Mouse (Mus musculus) kidney, adult 2 months (tissue): ENCODE data around the gene Slc16a6. TPM values are rescaled to one million over a fixed set of nuclear protein-coding genes. Genes with fewer than 3 reads are reported as not detected.
A peak's percentile ranks its signal among the peaks of the same experiment; 100 is the strongest.

Experiments
- DNase-seq: peaks from one replicate; pipeline ENCODE4 v3.0.0; 2021
- H3K27ac ChIP-seq: fragments of 200-500 bp; 2 replicates; pipeline ENCODE4 v1.5.1; 2012; ENCODE audit warnings: low read depth, low read length, control low read depth, inconsistent platforms; ENCODE audit not compliant: insufficient read depth
- H3K27me3 ChIP-seq: fragments of 200-500 bp; replicated peaks from 2 replicates; pipeline ENCODE4 v1.6.1; 2012; ENCODE audit warnings: mild to moderate bottlenecking, moderate library complexity, low read length, inconsistent platforms; ENCODE audit not compliant: control insufficient read depth, insufficient read depth
- H3K36me3 ChIP-seq: fragments of 200-500 bp; 2 replicates; pipeline ENCODE4 v1.6.1; 2012; ENCODE audit warnings: mild to moderate bottlenecking, moderate library complexity, low read length, inconsistent platforms; ENCODE audit not compliant: control insufficient read depth, insufficient read depth
- H3K4me1 ChIP-seq: fragments of 200-500 bp; 2 replicates; pipeline ENCODE4 v1.6.1; 2011; ENCODE audit warnings: low read length; ENCODE audit not compliant: control insufficient read depth, insufficient read depth
- H3K4me3 ChIP-seq: fragments of 200-500 bp; 2 replicates; pipeline ENCODE4 v1.5.1; 2011; ENCODE audit warnings: mild to moderate bottlenecking, low read depth, low read length, control low read depth; ENCODE audit not compliant: insufficient read depth
- CTCF ChIP-seq: fragments of 200-500 bp; conservative IDR thresholded peaks from 2 replicates; pipeline ENCODE4 v1.5.1; 2011; ENCODE audit warnings: low read depth, mild to moderate bottlenecking, control low read depth, low read length, moderate library complexity, mixed read lengths; ENCODE audit not compliant: insufficient read depth, insufficient read length
- POLR2A ChIP-seq: fragments of 200-500 bp; IDR thresholded peaks from one replicate; pipeline ENCODE4 v1.6.1; 2011; ENCODE audit warnings: low read depth, low read length, control low read depth
- WGBS: fragments of 180-500 bp; shearing (Covaris S2); methylation state at CpG from one replicate; pipeline ENCODE4 v1.1.7; 2018; 5-methylcytosine and 5-hydroxymethylcytosine counted together
- polyA plus RNA-seq: library from polyadenylated mRNA; depleted of rRNA; stranded (reverse); fragments of >200 nt; gene quantifications from 2 replicates; pipeline ENCODE4 v1.2.3, GENCODE M21; 2012; rRNA removed

The Slc16a6 gene
- polyA plus RNA-seq: 1.2 and 2.8 TPM in 2 replicates

DNA sequence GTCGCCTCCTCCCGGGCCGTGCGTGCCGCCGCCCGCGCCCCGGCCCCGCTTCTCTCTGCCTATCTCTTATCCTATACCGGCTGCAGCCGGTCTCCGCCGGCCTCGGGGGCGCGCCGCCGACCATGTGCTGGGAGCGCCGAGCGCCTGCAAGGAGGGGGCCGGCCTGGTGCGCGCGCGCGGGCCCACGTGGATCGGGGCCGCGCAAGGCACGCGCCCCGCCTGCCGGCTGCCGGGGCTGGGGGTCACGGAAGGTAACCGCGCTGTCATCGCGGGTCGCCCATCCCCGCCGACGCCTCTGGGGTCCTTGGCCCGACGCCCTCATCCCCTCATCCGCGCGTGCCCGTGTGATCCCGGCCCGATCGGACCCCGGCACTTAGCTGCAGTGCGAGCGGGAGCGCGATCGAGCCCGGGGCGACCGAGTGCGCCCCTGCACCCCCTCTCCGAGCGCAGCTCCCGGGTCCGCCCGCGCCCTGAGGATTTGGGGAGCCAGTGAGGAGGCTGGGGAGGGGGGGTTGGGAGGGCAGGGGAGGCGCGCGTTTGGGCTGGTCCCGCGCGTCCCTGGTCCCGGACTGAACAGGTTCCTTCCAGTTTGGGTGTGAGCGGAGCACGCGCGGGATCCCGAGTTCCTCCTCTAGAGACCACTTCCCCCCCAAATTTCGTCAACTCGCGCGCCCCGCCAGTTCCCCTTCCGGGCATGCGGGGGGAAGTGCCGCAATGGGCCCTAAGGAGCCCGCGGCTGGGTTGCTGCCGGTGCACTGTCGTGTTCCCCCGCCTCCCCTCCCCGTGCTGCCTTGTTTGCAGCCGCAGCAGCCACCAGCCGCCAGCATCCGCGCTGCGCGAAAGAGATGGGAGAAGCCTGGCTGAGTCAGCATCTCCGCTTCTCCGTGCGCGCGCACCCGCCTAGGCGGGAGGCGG is at the start of gene Slc16a6, which contains the start of gene Arsg:
Gene Slc16a6, minus strand, starts transcription at position 428 of the 915 bp plus-strand sequence.
Gene Arsg, plus strand, starts transcription at position 204 of the 915 bp plus-strand sequence.
- Histone ChIP-seq H3K27me3 (no peaks in the 10 kb centered on the region), H3K36me3 (no peaks in the 10 kb centered on the region), H3K27ac (no peak within 1 kb of the TSS), H3K4me1 (peaks cover 8% of the 10 kb centered on the region; the same call in 1 of the 2 replicates), H3K4me3 (peak within 1 kb of the TSS; percentile 79)
- peak; percentile 80 for DNase-seq
- TF ChIP-seq POLR2A (no peak), CTCF (no peak)
- 1% methylated on average over 110 of the region's 111 CpGs for WGBS

DNA sequence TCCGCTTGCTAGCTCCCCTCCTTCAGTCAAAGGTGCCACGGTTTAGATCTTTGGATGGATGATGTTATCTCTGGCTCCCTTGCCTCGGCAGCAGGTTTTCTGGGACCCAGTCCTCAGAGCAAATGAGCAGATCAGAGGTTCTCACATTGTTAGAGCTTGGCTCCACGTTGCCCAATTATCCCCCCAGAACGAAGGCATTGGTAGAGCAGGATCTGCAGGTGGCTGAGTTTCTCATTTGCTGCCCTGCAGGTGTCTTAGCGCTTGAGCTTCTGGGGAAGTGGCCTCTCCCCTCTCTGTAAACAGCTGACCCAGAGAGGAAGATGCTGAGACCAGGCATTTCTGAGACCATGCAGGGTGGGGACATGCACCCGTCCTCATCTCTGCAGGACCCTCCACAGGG is 47.6 kb upstream of the Slc16a6 start:
- no peak for DNase-seq
- 69% methylated on average over 7 of the region's 7 CpGs for whole genome bisulfite sequencing
- Histone ChIP-seq H3K27ac (no peak overlapping the region), H3K4me1 (no peaks in the 10 kb centered on the region), H3K27me3 (no peaks in the 10 kb centered on the region), H3K36me3 (no peaks in the 10 kb centered on the region), H3K4me3 (no peak overlapping the region)
- TF ChIP-seq POLR2A (no peak), CTCF (no peak)

DNA sequence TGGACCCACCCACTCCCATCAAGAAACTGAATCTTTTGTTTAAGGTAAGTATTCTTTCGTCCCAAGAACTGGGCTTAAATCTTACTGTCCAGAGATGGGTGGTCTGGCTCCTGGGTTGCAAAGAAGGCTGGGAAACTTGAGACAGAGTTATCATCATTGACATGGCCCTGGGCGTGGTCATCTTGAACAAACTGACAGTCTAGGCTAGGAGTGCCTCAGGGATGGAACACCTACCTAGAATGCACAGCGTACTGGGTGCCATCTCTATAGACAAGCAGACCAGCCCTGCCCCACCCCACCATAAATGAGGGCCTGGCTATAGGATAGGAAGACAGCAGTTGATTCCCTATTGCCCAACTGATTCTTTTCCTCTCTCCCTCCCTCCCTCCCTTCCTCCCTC is 44.4 kb upstream of the Slc16a6 start:
- TF ChIP-seq CTCF (no peak), POLR2A (no peak)
- 96% methylated on average over 3 of the region's 3 CpGs for WGBS
- no peak for DNase-seq

DNA sequence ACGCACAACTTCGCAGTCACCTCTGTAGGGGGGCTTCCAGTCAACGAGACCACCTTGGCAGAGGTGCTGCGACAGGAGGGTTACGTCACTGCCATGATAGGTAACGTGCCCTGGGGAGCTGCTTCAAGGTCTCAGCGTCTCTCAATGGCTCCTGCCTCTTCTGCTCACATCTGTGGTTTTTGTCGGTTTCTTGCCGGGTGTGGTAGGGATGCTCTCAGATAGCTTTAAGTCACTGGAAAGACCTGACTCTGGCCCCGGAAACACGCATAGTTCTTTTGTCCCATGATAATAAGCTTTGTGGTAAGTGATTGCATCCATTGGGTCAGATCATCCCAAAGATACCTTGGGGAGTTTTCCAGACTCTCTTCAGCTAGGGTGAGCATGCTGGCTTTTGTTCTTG is 43.9 kb upstream of the Slc16a6 start:
- Histone ChIP-seq H3K4me1 (no peaks in the 10 kb centered on the region), H3K36me3 (no peaks in the 10 kb centered on the region), H3K27ac (no peak overlapping the region), H3K27me3 (no peaks in the 10 kb centered on the region), H3K4me3 (no peak overlapping the region)
- WGBS: 93% methylated on average over 11 of the region's 11 CpGs
- TF ChIP-seq CTCF: no peak
- TF ChIP-seq POLR2A: no peak
- DNase-seq: no peak

More for the DNA sequence above, 44.4 kb upstream of the Slc16a6 start:
- Histone ChIP-seq H3K4me1 (no peaks in the 10 kb centered on the region), H3K27ac (no peak overlapping the region), H3K27me3 (no peaks in the 10 kb centered on the region), H3K4me3 (no peak overlapping the region), H3K36me3 (no peaks in the 10 kb centered on the region)

DNA sequence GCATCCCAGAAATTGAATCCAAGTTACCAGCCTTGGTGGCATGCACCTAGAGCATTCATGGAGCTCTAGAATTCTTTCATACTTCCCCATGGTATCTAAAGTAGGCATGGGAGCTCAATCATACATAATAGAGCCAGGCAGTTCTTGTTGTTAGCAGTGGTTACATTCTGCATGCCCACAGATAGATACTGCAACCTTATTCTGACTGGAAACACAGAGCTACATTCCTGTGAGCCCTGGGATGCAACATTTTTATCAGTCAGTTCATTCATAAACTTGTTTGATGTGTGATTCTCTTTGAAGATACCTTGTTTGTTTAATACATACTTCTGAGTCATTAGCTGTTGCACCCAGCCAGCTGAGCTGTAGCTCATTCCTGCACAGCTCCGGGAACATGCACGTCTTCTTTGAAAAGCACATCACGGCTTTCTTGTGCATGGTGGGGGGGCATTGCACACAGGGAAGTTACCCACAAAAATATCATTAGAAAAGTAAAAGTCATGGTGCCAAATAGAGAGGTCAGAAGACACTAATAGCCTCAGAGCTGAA is 40.7 kb upstream of the Slc16a6 start:
- Histone ChIP-seq H3K27ac (no peak overlapping the region), H3K27me3 (no peaks in the 10 kb centered on the region), H3K4me1 (no peaks in the 10 kb centered on the region), H3K36me3 (no peaks in the 10 kb centered on the region), H3K4me3 (no peak overlapping the region)
- TF ChIP-seq CTCF (no peak), POLR2A (no peak)
- WGBS: 74% methylated on average over 3 of the region's 3 CpGs
- no peak for DNase-seq

DNA sequence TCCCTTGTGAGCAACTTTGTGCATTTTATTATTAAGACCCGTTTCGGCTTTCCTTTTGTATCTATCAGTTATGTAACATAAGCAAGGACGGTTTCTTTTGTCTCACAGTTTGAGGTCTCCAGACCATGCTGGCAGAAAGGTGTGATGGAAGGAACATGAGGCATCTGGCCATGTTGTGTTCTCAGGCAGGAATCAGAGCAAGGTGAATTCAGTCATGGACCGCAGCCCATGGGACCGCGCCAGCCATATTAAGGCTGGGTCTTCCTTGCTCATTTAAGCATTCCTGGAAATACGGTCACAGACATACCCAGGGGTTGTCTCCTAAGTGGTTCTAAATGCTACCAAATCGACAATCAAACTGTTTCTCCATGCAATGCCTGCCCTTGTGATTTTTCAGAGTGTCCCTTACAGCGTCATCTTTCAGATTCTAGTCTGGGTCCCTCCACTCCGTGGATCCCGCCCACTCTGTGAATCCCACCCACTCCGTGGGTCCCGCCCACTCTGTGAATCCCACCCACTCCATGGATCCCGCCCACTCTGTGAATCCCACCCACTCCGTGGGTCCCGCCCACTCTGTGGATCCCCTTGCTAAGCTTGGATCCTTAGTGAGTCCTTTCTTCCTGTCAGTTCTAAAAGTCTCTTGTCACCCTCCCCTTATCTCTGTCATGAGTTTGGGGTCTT is 39.7 kb upstream of the Slc16a6 start:
- no peak overlapping the region for H3K4me3 ChIP-seq
- no peaks in the 10 kb centered on the region for H3K36me3 ChIP-seq
- H3K4me1 ChIP-seq: no peaks in the 10 kb centered on the region
- WGBS: 92% methylated on average over 16 of the region's 16 CpGs
- TF ChIP-seq CTCF: no peak
- no peak for TF ChIP-seq POLR2A
- no peak overlapping the region for H3K27ac ChIP-seq
- no peak for DNase-seq
- no peaks in the 10 kb centered on the region for H3K27me3 ChIP-seq
